Mouse (Mus musculus) stomach, postnatal 0 days (tissue): ENCODE measurements at regions not wholly inside any gene's neighbourhood (a gene's known extent, or its start where the extent isn't known, plus 50 kb on each side); places are given as distances from the start of the nearest gene placed in this dataset.

Source experiments
- CTCF ChIP-seq: IDR thresholded peaks from 2 replicates; pipeline ENCODE4 v1.5.1; 2016; ENCODE audit warnings: antibody characterized with exemption, low read depth, mild to moderate bottlenecking, moderate library complexity
- EP300 ChIP-seq: optimal IDR thresholded peaks from 2 replicates; pipeline ENCODE3; 2016; ENCODE audit warnings: antibody characterized with exemption

- TF ChIP-seq CTCF (no peak), EP300 (no peak)
Measured at GRCm38 (mm10) chr7:83032025-83032424, 164.9 kb downstream of the Mex3b start.
